ENCODE assay signal across 8 mouse cellular contexts in the genomic region with DNA sequence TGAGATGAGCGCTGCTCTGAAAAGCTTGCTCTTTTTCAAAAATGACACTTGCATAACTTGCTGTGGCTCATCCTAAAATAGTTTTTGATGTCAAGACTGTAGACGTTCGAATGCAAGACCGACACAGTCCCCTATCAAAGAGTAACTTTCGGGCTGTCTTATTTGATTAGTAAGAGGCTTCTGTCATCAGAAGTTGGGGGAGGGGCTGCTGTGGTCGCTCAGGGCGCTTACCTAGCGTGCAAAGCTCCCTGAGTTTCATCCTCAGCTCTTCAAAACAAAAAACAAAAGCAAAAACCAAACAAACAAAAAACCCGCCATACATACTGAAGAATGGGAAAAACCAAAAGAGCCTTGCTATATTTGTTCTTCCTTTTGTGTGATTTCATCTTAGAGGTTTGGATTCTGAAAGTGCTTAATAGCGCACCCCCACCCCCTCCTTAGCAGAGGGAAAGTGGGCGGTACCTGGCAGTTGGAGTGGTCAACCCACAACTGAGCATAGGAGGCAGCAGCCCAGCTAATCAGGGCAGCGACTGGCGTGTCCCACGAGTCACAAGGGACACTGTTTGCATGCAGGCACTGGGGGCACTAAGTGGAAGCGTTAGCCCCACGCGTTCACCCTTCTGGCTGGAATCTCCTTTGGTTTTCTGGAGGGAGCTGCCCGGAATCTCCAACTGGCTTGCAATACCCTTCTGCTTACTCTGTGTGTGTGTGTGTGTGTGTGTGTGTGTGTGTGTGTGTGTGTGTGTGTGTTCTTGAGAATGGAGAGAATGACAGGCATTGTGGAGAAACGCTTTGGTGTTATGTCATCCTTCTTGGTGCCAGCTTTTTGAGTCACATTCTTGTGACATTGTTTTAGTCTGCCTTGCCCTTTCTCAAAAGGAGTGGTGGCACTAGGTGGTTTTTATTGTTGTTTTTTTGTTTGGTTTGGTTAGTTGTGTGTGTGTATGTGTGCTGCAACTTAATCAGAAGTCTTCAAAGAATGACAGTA. TPM values are rescaled to one million over a fixed set of nuclear protein-coding genes. Genes with fewer than 3 reads are reported as not detected.
A peak's percentile ranks its signal among the peaks of the same experiment; 100 is the strongest.
DNase-seq lines count a peak whose midpoint lies in the region; ATAC-seq and TF ChIP-seq lines count a peak whose summit lies in the region.

No protein-coding gene starts in this region.

- H3K27ac ChIP-seq in hindbrain, postnatal 0 days, result peak overlapping the region; percentile 66

- no peaks in the 10 kb centered on the region for H3K9me3 ChIP-seq in hindbrain, postnatal 0 days (ENCODE audit: low read length)

- peak overlapping the region; percentile 99 for H3K4me2 ChIP-seq in hindbrain, postnatal 0 days (ENCODE audit: low read depth, low read length)

- H3K4me3 ChIP-seq in hindbrain, postnatal 0 days (ENCODE audit: low read length), result peak overlapping the region; percentile 71

- DNase-seq in ZHBTc4 (ENCODE audit: low read depth, low spot score), result peak; percentile 46
- peak; percentile 45 for DNase-seq in gastrocnemius, postnatal 10 days
- DNase-seq in hindbrain, postnatal 0 days (ENCODE audit: low spot score), result peak; percentile 73
- peak; percentile 46 to 51 for DNase-seq in left cerebral cortex, postnatal 25 days (ENCODE audit: low spot score in 2 of 2)
- peak; percentile 17 for DNase-seq in right cerebral cortex, postnatal 4 days

- WGBS in hindbrain, postnatal 0 days, result 1% methylated on average over 19 of the region's 19 CpGs

- no peaks in the 10 kb centered on the region for H3K27me3 ChIP-seq in hindbrain, postnatal 0 days (ENCODE audit: insufficient read depth, low read length)

- peak overlapping the region; percentile 70 for H3K9ac ChIP-seq in hindbrain, postnatal 0 days (replicated peaks; ENCODE audit: low read length)

- H3K4me1 ChIP-seq in hindbrain, postnatal 0 days (ENCODE audit: insufficient read depth, low read length), result peaks cover 4% of the 10 kb centered on the region; the same call in 1 of the 2 replicates

- no peaks in the 10 kb centered on the region for H3K36me3 ChIP-seq in hindbrain, postnatal 0 days (ENCODE audit: insufficient read depth, low read length)

- TF ChIP-seq CTCF in hindbrain, postnatal 0 days (IDR thresholded peaks at IDR 0.05; ENCODE audit: low read depth), result peak; percentile 30; the same call in 1 of the 2 replicates

- intact Hi-C loops in left cerebral cortex, postnatal 25 days (cut with DNase I), result no loop called here

- peak; percentile 75 for ATAC-seq in common myeloid progenitor, adult 5-6 weeks (replicated peaks; ENCODE audit: low read depth, poor library complexity, severe bottlenecking)
- peak; percentile 69 for ATAC-seq in hindbrain, postnatal 0 days
- peak; percentile 70 for ATAC-seq in megakaryocyte-erythroid progenitor cell, adult 5-6 weeks (replicated peaks; ENCODE audit: low FRiP score, low TSS enrichment, poor library complexity, severe bottlenecking)
- no peak for ATAC-seq in monocyte, adult 5-6 weeks (replicated peaks; ENCODE audit: insufficient number of reproducible peaks, low FRiP score, low TSS enrichment, poor library complexity, severe bottlenecking)

RNA-seq across cellular contexts. Expression of a gene that starts 1.0 kb away (rescaled TPM):
- 139 and 144 TPM in 2 replicates for total RNA-seq in common myeloid progenitor, adult 5-6 weeks (2017)
- total RNA-seq in gastrocnemius, postnatal 10 days (2021), result 10 to 100 TPM; 40.3 to 62.3 TPM
- total RNA-seq in hindbrain, postnatal 0 days (2014; rRNA removed), result 78.9 and 91.2 TPM in 2 replicates
- polyA plus RNA-seq in hindbrain, postnatal 0 days (2015; fragmentation: Nextera tagmentation; extraction: Ambion mirVana), result 55.2 and 57.8 TPM in 2 replicates
- 100 to 1,000 TPM; 127 to 141 TPM for total RNA-seq in left cerebral cortex, postnatal 25 days (2021)
- total RNA-seq in megakaryocyte-erythroid progenitor cell, adult 5-6 weeks (2014; fragmentation: Nextera tagmentation), result 104 and 139 TPM in 2 replicates
- 158 and 188 TPM in 2 replicates for total RNA-seq in megakaryocyte-erythroid progenitor cell, adult 5-6 weeks (2017)
- total RNA-seq in monocyte, adult 5-6 weeks (2017), result 186 to 334 TPM (median 275 TPM) in 3 replicates

RNA-seq across cellular contexts. Expression of a gene that starts 36.4 kb away (rescaled TPM):
- 13.2 and 23.2 TPM in 2 replicates for total RNA-seq in common myeloid progenitor, adult 5-6 weeks (2017)
- total RNA-seq in gastrocnemius, postnatal 10 days (2021), result 10 to 100 TPM; 30.5 to 36.5 TPM
- 45.3 and 46.9 TPM in 2 replicates for total RNA-seq in hindbrain, postnatal 0 days (2014; rRNA removed)
- polyA plus RNA-seq in hindbrain, postnatal 0 days (2015; fragmentation: Nextera tagmentation; extraction: Ambion mirVana), result 27.9 and 30.8 TPM in 2 replicates
- total RNA-seq in left cerebral cortex, postnatal 25 days (2021), result 10 to 100 TPM; 50.2 to 54.1 TPM
- 8.3 and 17.4 TPM in 2 replicates for total RNA-seq in megakaryocyte-erythroid progenitor cell, adult 5-6 weeks (2014; fragmentation: Nextera tagmentation)
- total RNA-seq in megakaryocyte-erythroid progenitor cell, adult 5-6 weeks (2017), result 14.1 and 21.2 TPM in 2 replicates
- 16.8 to 28.8 TPM (median 20.6 TPM) in 3 replicates for total RNA-seq in monocyte, adult 5-6 weeks (2017)

Comparison
In these comparisons a context has a peak if more than half of its experiments do, and no peak if none do; other contexts are left out.
1. DNase-seq: peak in every context shown above with its lines; median percentile 73 in hindbrain, postnatal 0 days; 48 in left cerebral cortex, postnatal 25 days; 46 in ZHBTc4; 45 in gastrocnemius, postnatal 10 days; 17 in right cerebral cortex, postnatal 4 days.